Mouse (Mus musculus) limb, embryonic 12.5 days (tissue): ENCODE results near the gene Fam13c. TPM values are rescaled to one million over a fixed set of nuclear protein-coding genes. Genes with fewer than 3 reads are reported as not detected.

Source experiments
- polyA plus RNA-seq: library from polyadenylated mRNA; unstranded; fragments of >200 nt; fragmentation: Nextera tagmentation; extraction: Ambion mirVana; gene quantifications from 2 replicates; pipeline ENCODE4 v1.2.1, GENCODE M21; 2016

Fam13c gene
- polyA plus RNA-seq, 1 experiment from 2014 or later = 12.7 TPM

Other genes with a start within 250 kb of the Fam13c start
- gene Mrln, start 235.8 kb upstream of the Fam13c start, polyA plus RNA-seq = 20.7 and 21.8 TPM in 2 replicates
- gene Slc16a9, start 195.4 kb upstream of the Fam13c start, polyA plus RNA-seq = 0.75 and 1.3 TPM in 2 replicates
- 3.0 and 4.1 TPM in 2 replicates for gene Phyhipl, start 215.5 kb downstream of the Fam13c start, polyA plus RNA-seq